25 mouse cellular contexts compared by ENCODE assay signal in genomic region chr11:100139391-100139790, GRCm38 (mm10). TPM values are rescaled to one million over a fixed set of nuclear protein-coding genes. Genes with fewer than 3 reads are reported as not detected.
DNase-seq lines count a peak whose midpoint lies in the region; ATAC-seq and TF ChIP-seq lines count a peak whose summit lies in the region.
"Had no signal": no experiment of that assay in that cellular context is flagged by ENCODE, and none has a peak within 500 bp of the region (broad histone marks: within the 10 kb centered on the region; RNA-seq: fewer than 3 reads in every experiment).

No protein-coding gene starts in this region.

- no peak for TF ChIP-seq EP300 in lung, postnatal 0 days (IDR thresholded peaks at IDR 0.05)
- no peak for TF ChIP-seq EP300 in stomach, postnatal 0 days (optimal IDR thresholded peaks at IDR 0.05)

- H3K9me3 ChIP-seq in lung, postnatal 0 days (ENCODE audit: low read length), result no peaks in the 10 kb centered on the region
- no peaks in the 10 kb centered on the region for H3K9me3 ChIP-seq in embryonic facial prominence, embryonic 15.5 days (replicated peaks)
- H3K9me3 ChIP-seq in intestine, postnatal 0 days (ENCODE audit: control insufficient read depth), result no peaks in the 10 kb centered on the region
- H3K9me3 ChIP-seq in stomach, postnatal 0 days (ENCODE audit: control insufficient read depth, low read length), result no peaks in the 10 kb centered on the region
- H3K9me3 ChIP-seq: hindbrain, embryonic 15.5 days; megakaryocyte, embryonic 14.5 days; midbrain, embryonic 15.5 days; neural tube, embryonic 15.5 days had no signal

- 52% methylated on average over 2 of the region's 2 CpGs for WGBS in lung, postnatal 0 days
- WGBS in embryonic facial prominence, embryonic 15.5 days, result 57% methylated on average over 2 of the region's 2 CpGs
- 36% methylated on average over 2 of the region's 2 CpGs for whole genome bisulfite sequencing in intestine, postnatal 0 days
- WGBS in stomach, postnatal 0 days, result 40% methylated on average over 2 of the region's 2 CpGs

- no peak overlapping the region for H3K9ac ChIP-seq in lung, postnatal 0 days (replicated peaks; ENCODE audit: low read depth)
- no peak overlapping the region for H3K9ac ChIP-seq in embryonic facial prominence, embryonic 15.5 days
- H3K9ac ChIP-seq in intestine, postnatal 0 days (ENCODE audit: low read depth, low read length), result no peak overlapping the region
- no peak overlapping the region for H3K9ac ChIP-seq in stomach, postnatal 0 days (ENCODE audit: low read length)
- H3K9ac ChIP-seq: hindbrain, embryonic 15.5 days; midbrain, embryonic 15.5 days; neural tube, embryonic 15.5 days had no signal

- DNase-seq in lung, postnatal 0 days (ENCODE audit: low spot score), result no peak
- no peak for DNase-seq in lung, postnatal 14 days
- DNase-seq in stomach, postnatal 0 days (ENCODE audit: low spot score), result peak; percentile 59
- no peak for DNase-seq in liver
- DNase-seq: adrenal gland, adult 2 months; cerebellum, adult 8-10 months; gastrocnemius, adult 2 months; heart, postnatal 36 days; kidney, adult 2 months; kidney, postnatal 14 days; right cerebral cortex, postnatal 25 days; thymus, postnatal 36 days had no signal

- no peaks in the 10 kb centered on the region for H3K36me3 ChIP-seq in lung, postnatal 0 days (ENCODE audit: insufficient read depth, low read length)
- no peaks in the 10 kb centered on the region for H3K36me3 ChIP-seq in embryonic facial prominence, embryonic 15.5 days
- H3K36me3 ChIP-seq in intestine, postnatal 0 days (ENCODE audit: control insufficient read depth, insufficient read depth), result no peaks in the 10 kb centered on the region; the same call in 1 of the 2 replicates
- no peaks in the 10 kb centered on the region for H3K36me3 ChIP-seq in stomach, postnatal 0 days (ENCODE audit: control insufficient read depth, insufficient read depth, low read length)
- H3K36me3 ChIP-seq: hindbrain, embryonic 15.5 days; midbrain, embryonic 15.5 days; neural tube, embryonic 15.5 days had no signal

- no peak overlapping the region for H3K4me3 ChIP-seq in lung, postnatal 0 days (ENCODE audit: low read depth, low read length)
- no peak overlapping the region for H3K4me3 ChIP-seq in embryonic facial prominence, embryonic 15.5 days (replicated peaks)
- no peak overlapping the region for H3K4me3 ChIP-seq in intestine, postnatal 0 days (ENCODE audit: low read depth, low read length)
- no peak overlapping the region for H3K4me3 ChIP-seq in stomach, postnatal 0 days (ENCODE audit: low read depth, low read length)
- H3K4me3 ChIP-seq: gastrocnemius, adult 2 months; hindbrain, embryonic 15.5 days; megakaryocyte, embryonic 14.5 days; midbrain, embryonic 15.5 days; neural tube, embryonic 15.5 days had no signal

- no peak for TF ChIP-seq CTCF in lung, postnatal 0 days (IDR thresholded peaks at IDR 0.05)
- no peak for TF ChIP-seq CTCF in intestine, postnatal 0 days (IDR thresholded peaks at IDR 0.05; ENCODE audit: low read depth)
- TF ChIP-seq CTCF in stomach, postnatal 0 days (IDR thresholded peaks at IDR 0.05; ENCODE audit: low read depth), result no peak

- H3K4me2 ChIP-seq in lung, postnatal 0 days (replicated peaks; ENCODE audit: low read depth, low read length), result no peak overlapping the region
- H3K4me2 ChIP-seq in embryonic facial prominence, embryonic 15.5 days (replicated peaks), result no peak overlapping the region
- no peak overlapping the region for H3K4me2 ChIP-seq in intestine, postnatal 0 days (replicated peaks; ENCODE audit: low read depth)
- no peak overlapping the region for H3K4me2 ChIP-seq in stomach, postnatal 0 days (replicated peaks; ENCODE audit: low read depth)
- H3K4me2 ChIP-seq: hindbrain, embryonic 15.5 days; liver, embryonic 11.5 days; midbrain, embryonic 15.5 days; neural tube, embryonic 15.5 days had no signal

- ATAC-seq in lung, postnatal 0 days, result peak; percentile 20; the same call in 1 of the 2 replicates
- ATAC-seq in embryonic facial prominence, embryonic 15.5 days (ENCODE audit: insufficient number of reproducible peaks, low FRiP score, low TSS enrichment, low read depth), result no peak
- peak; percentile 70 for ATAC-seq in intestine, postnatal 0 days
- peak; percentile 73 for ATAC-seq in stomach, postnatal 0 days (ENCODE audit: low FRiP score, low TSS enrichment)
- ATAC-seq in granulocyte monocyte progenitor cell, adult 5-6 weeks (replicated peaks; ENCODE audit: poor library complexity, severe bottlenecking), result no peak
- ATAC-seq: midbrain, embryonic 15.5 days had no signal

- H3K4me1 ChIP-seq in lung, postnatal 0 days (ENCODE audit: insufficient read depth, low read depth, low read length), result no peaks in the 10 kb centered on the region
- H3K4me1 ChIP-seq in embryonic facial prominence, embryonic 15.5 days, result peaks cover 16% of the 10 kb centered on the region; the same call in 1 of the 2 replicates
- peaks cover 6% of the 10 kb centered on the region; the same call in 1 of the 2 replicates for H3K4me1 ChIP-seq in intestine, postnatal 0 days (replicated peaks; ENCODE audit: control insufficient read depth, insufficient read depth, low read length)
- H3K4me1 ChIP-seq in stomach, postnatal 0 days (replicated peaks; ENCODE audit: control insufficient read depth, insufficient read depth), result 0 out of 2 replicates have a peak, but pooled peaks cover 3% of the 10 kb centered on the region
- H3K4me1 ChIP-seq: megakaryocyte, embryonic 14.5 days had no signal

- H3K27ac ChIP-seq in lung, postnatal 0 days (ENCODE audit: low read length), result peak overlapping the region; percentile 26; the same call in 1 of the 2 replicates
- H3K27ac ChIP-seq in embryonic facial prominence, embryonic 15.5 days (replicated peaks), result peak overlapping the region; percentile 44; the same call in 1 of the 2 replicates
- H3K27ac ChIP-seq in intestine, postnatal 0 days (ENCODE audit: low read depth, low read length), result peak overlapping the region; percentile 29; the same call in 1 of the 2 replicates
- H3K27ac ChIP-seq in stomach, postnatal 0 days (replicated peaks), result peak overlapping the region; percentile 70
- H3K27ac ChIP-seq: gastrocnemius, adult 2 months; hindbrain, embryonic 15.5 days; midbrain, embryonic 15.5 days; neural tube, embryonic 15.5 days had no signal

- no peaks in the 10 kb centered on the region for H3K27me3 ChIP-seq in lung, postnatal 0 days (replicated peaks; ENCODE audit: insufficient read depth, low read length)
- H3K27me3 ChIP-seq in embryonic facial prominence, embryonic 15.5 days, result peaks cover 7% of the 10 kb centered on the region
- H3K27me3 ChIP-seq in intestine, postnatal 0 days (replicated peaks; ENCODE audit: control insufficient read depth, insufficient read depth, low read length), result no peaks in the 10 kb centered on the region
- H3K27me3 ChIP-seq in stomach, postnatal 0 days (ENCODE audit: control insufficient read depth, insufficient read depth, low read length), result no peaks in the 10 kb centered on the region

RNA-seq across cellular contexts. Expression of gene Krt15, which starts 3.7 kb away (rescaled TPM):
- polyA plus RNA-seq in lung, postnatal 0 days (2015; fragmentation: Nextera tagmentation; extraction: Ambion mirVana), result 28.1 and 58.8 TPM in 2 replicates
- polyA plus RNA-seq in embryonic facial prominence, embryonic 15.5 days (2015; fragmentation: Nextera tagmentation; extraction: Ambion mirVana), result 1,131 and 1,207 TPM in 2 replicates
- 1.2 and 1.5 TPM in 2 replicates for polyA plus RNA-seq in intestine, postnatal 0 days (2015; fragmentation: Nextera tagmentation; extraction: Ambion mirVana)
- 758 and 921 TPM in 2 replicates for polyA plus RNA-seq in stomach, postnatal 0 days (2015; fragmentation: Nextera tagmentation; extraction: Ambion mirVana)
- not detected in 2 replicates for total RNA-seq in granulocyte monocyte progenitor cell, adult 5-6 weeks (2014; fragmentation: Nextera tagmentation)
- not detected in 2 replicates for total RNA-seq in granulocyte monocyte progenitor cell, adult 5-6 weeks (2017)
- total RNA-seq: adrenal gland, adult 2 months; gastrocnemius, adult 2 months; heart, postnatal 36 days; left cerebral cortex, postnatal 36 days had no signal
- polyA plus RNA-seq: adrenal gland, adult 2 months; cortical plate, adult 2 months had no signal

RNA-seq across cellular contexts. Expression of gene Krt19, which starts 9.1 kb away (rescaled TPM):
- 460 and 573 TPM in 2 replicates for polyA plus RNA-seq in lung, postnatal 0 days (2015; fragmentation: Nextera tagmentation; extraction: Ambion mirVana)
- polyA plus RNA-seq in embryonic facial prominence, embryonic 15.5 days (2015; fragmentation: Nextera tagmentation; extraction: Ambion mirVana), result 227 and 305 TPM in 2 replicates
- polyA plus RNA-seq in intestine, postnatal 0 days (2015; fragmentation: Nextera tagmentation; extraction: Ambion mirVana), result 491 and 533 TPM in 2 replicates
- 1,512 and 1,618 TPM in 2 replicates for polyA plus RNA-seq in stomach, postnatal 0 days (2015; fragmentation: Nextera tagmentation; extraction: Ambion mirVana)
- not detected in 2 replicates for total RNA-seq in granulocyte monocyte progenitor cell, adult 5-6 weeks (2014; fragmentation: Nextera tagmentation)
- not detected in 2 replicates for total RNA-seq in granulocyte monocyte progenitor cell, adult 5-6 weeks (2017)
- total RNA-seq: left cerebral cortex, postnatal 36 days had no signal

RNA-seq across cellular contexts. Expression of gene Krt13, which starts 18.0 kb away (rescaled TPM):
- 0.60 and 0.68 TPM in 2 replicates for polyA plus RNA-seq in lung, postnatal 0 days (2015; fragmentation: Nextera tagmentation; extraction: Ambion mirVana)
- polyA plus RNA-seq in embryonic facial prominence, embryonic 15.5 days (2015; fragmentation: Nextera tagmentation; extraction: Ambion mirVana), result 155 and 225 TPM in 2 replicates
- not detected in 2 replicates for polyA plus RNA-seq in intestine, postnatal 0 days (2015; fragmentation: Nextera tagmentation; extraction: Ambion mirVana)
- 2,802 and 3,195 TPM in 2 replicates for polyA plus RNA-seq in stomach, postnatal 0 days (2015; fragmentation: Nextera tagmentation; extraction: Ambion mirVana)
- total RNA-seq in granulocyte monocyte progenitor cell, adult 5-6 weeks (2014; fragmentation: Nextera tagmentation), result not detected in 2 replicates
- not detected in 2 replicates for total RNA-seq in granulocyte monocyte progenitor cell, adult 5-6 weeks (2017)
- total RNA-seq: adrenal gland, adult 2 months; gastrocnemius, adult 2 months; heart, postnatal 36 days; layer of hippocampus, adult 8-10 months; left cerebral cortex, postnatal 36 days had no signal
- polyA plus RNA-seq: adrenal gland, adult 2 months; cortical plate, adult 2 months; gonadal fat pad, adult 2 months; heart, embryonic 14.5 days; kidney, adult 2 months; midbrain, embryonic 15.5 days had no signal

RNA-seq across cellular contexts. Expression of gene Krt36, which starts 34.0 kb away (rescaled TPM):
- polyA plus RNA-seq in lung, postnatal 0 days (2015; fragmentation: Nextera tagmentation; extraction: Ambion mirVana), result 0.11 TPM in 1 of 2 replicates, not detected in the other
- polyA plus RNA-seq in embryonic facial prominence, embryonic 15.5 days (2015; fragmentation: Nextera tagmentation; extraction: Ambion mirVana), result 0.76 and 1.9 TPM in 2 replicates
- polyA plus RNA-seq in intestine, postnatal 0 days (2015; fragmentation: Nextera tagmentation; extraction: Ambion mirVana), result 0.09 and 0.16 TPM in 2 replicates
- polyA plus RNA-seq in stomach, postnatal 0 days (2015; fragmentation: Nextera tagmentation; extraction: Ambion mirVana), result 0.30 and 0.48 TPM in 2 replicates
- 0.39 TPM in 1 of 2 replicates, not detected in the other for total RNA-seq in granulocyte monocyte progenitor cell, adult 5-6 weeks (2014; fragmentation: Nextera tagmentation)
- total RNA-seq in granulocyte monocyte progenitor cell, adult 5-6 weeks (2017), result not detected in 2 replicates
- total RNA-seq: gastrocnemius, adult 2 months; heart, postnatal 36 days; layer of hippocampus, adult 8-10 months; left cerebral cortex, postnatal 36 days had no signal
- polyA plus RNA-seq: cortical plate, adult 2 months; heart, embryonic 14.5 days; hindbrain, embryonic 15.5 days; liver, embryonic 11.5 days; midbrain, embryonic 15.5 days; neural tube, embryonic 15.5 days had no signal

RNA-seq across cellular contexts. Expression of gene Krt35, which starts 43.4 kb away (rescaled TPM):
- not detected in 2 replicates for polyA plus RNA-seq in lung, postnatal 0 days (2015; fragmentation: Nextera tagmentation; extraction: Ambion mirVana)
- 23.0 and 37.6 TPM in 2 replicates for polyA plus RNA-seq in embryonic facial prominence, embryonic 15.5 days (2015; fragmentation: Nextera tagmentation; extraction: Ambion mirVana)
- 0.26 and 0.44 TPM in 2 replicates for polyA plus RNA-seq in intestine, postnatal 0 days (2015; fragmentation: Nextera tagmentation; extraction: Ambion mirVana)
- polyA plus RNA-seq in stomach, postnatal 0 days (2015; fragmentation: Nextera tagmentation; extraction: Ambion mirVana), result 0.21 and 0.33 TPM in 2 replicates
- total RNA-seq in granulocyte monocyte progenitor cell, adult 5-6 weeks (2014; fragmentation: Nextera tagmentation), result not detected in 2 replicates
- total RNA-seq in granulocyte monocyte progenitor cell, adult 5-6 weeks (2017), result not detected in 2 replicates
- total RNA-seq: adrenal gland, adult 2 months; gastrocnemius, adult 2 months; heart, postnatal 36 days; layer of hippocampus, adult 8-10 months; left cerebral cortex, postnatal 36 days had no signal
- polyA plus RNA-seq: adrenal gland, adult 2 months; cortical plate, adult 2 months; heart, embryonic 14.5 days; hindbrain, embryonic 15.5 days; kidney, adult 2 months; liver, embryonic 11.5 days; midbrain, embryonic 15.5 days had no signal

Comparison
In these comparisons a context has a peak if more than half of its experiments do, and no peak if none do; other contexts are left out.
1. ATAC-seq: peak in lung, postnatal 0 days (single experiment), intestine, postnatal 0 days (single experiment) and stomach, postnatal 0 days (single experiment); none in embryonic facial prominence, embryonic 15.5 days (single experiment) and granulocyte monocyte progenitor cell, adult 5-6 weeks (single experiment).
2. RNA of gene Krt15, which starts 3.7 kb away (polyA plus RNA-seq): 1,131 to 1,207 TPM in embryonic facial prominence, embryonic 15.5 days and 758 to 921 TPM in stomach, postnatal 0 days; 28.1 to 58.8 TPM in lung, postnatal 0 days and 1.2 to 1.5 TPM in intestine, postnatal 0 days; every median in the first group is over 10 times any median in the second.
3. RNA of gene Krt13, which starts 18.0 kb away (polyA plus RNA-seq): 2,802 to 3,195 TPM in stomach, postnatal 0 days and 155 to 225 TPM in embryonic facial prominence, embryonic 15.5 days; 0.60 to 0.68 TPM in lung, postnatal 0 days and not detected in intestine, postnatal 0 days; every median in the first group is over 10 times any median in the second.
4. Peak in every context shown above with its lines, with median percentiles within 50 percentile points of each other: H3K27ac ChIP-seq.